Mouse (Mus musculus) kidney, adult 2 months (tissue): ENCODE results near the gene Cyp4f13.
A peak's percentile ranks its signal among the peaks of the same experiment; 100 is the strongest.

ENCODE experiments used
- CTCF ChIP-seq: fragments of 200-500 bp; conservative IDR thresholded peaks from 2 replicates; pipeline ENCODE4 v1.5.1; 2011; ENCODE audit warnings: low read depth, mild to moderate bottlenecking, control low read depth, low read length, moderate library complexity, mixed read lengths; ENCODE audit not compliant: insufficient read depth, insufficient read length
- POLR2A ChIP-seq: fragments of 200-500 bp; IDR thresholded peaks from one replicate; pipeline ENCODE4 v1.6.1; 2011; ENCODE audit warnings: low read depth, low read length, control low read depth

- TF ChIP-seq POLR2A: no peak
- TF ChIP-seq CTCF: peak; percentile 31; the same call in 1 of the 2 replicates
These were observed 2.7 kb downstream of the Cyp4f13 start for GRCm38 (mm10) chr17:32944402-32945035.
